Mouse (Mus musculus): Measurements from ENCODE around the gene Sap30bp. TPM values are rescaled to one million over a fixed set of nuclear protein-coding genes. Genes with fewer than 3 reads are reported as not detected.

The Sap30bp gene
- polyA plus RNA-seq, 1 experiment, result 51.1 TPM

DNA sequence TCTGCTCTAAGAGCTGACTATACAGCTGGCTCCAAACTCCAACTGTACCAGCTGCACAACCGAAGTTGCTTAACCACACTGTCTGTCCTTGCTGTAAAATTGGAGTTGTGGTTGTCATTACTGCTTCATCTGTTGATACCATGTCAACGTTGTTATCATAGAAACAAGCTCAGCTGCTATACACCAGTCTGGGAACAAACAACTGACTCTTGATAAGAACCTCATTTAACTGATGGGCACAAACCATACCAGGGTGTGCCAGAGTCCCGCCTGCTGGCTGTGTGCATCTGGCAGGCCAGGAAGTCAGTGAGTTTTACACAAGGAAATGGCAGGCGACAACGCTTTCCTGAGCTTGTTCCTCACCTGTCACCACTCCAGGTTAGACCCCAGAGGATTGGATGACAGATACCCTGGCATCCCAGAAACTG is 21.9 kb upstream of the Sap30bp start:
- Histone ChIP-seq H3K27ac (ENCODE audit: insufficient read depth, low read length) (no peak overlapping the region), H3K9me3 (replicated peaks; ENCODE audit: control insufficient read depth, insufficient read depth, low read length, poor library complexity, severe bottlenecking) (no peaks in the 10 kb centered on the region), H3K4me1 (ENCODE audit: control insufficient read depth, insufficient read depth, low read length) (peaks cover 2% of the 10 kb centered on the region), H3K27me3 (ENCODE audit: control insufficient read depth, insufficient read depth, low read length, poor library complexity, severe bottlenecking) (no peaks in the 10 kb centered on the region), H3K36me3 (ENCODE audit: control insufficient read depth, insufficient read depth, low read length, poor library complexity, severe bottlenecking) (0 out of 2 replicates have a peak, but pooled peaks cover 2% of the 10 kb centered on the region), H3K9ac (ENCODE audit: low read depth, poor library complexity, severe bottlenecking) (no peak overlapping the region), H3K4me3 (ENCODE audit: low read depth, low read length) (no peak overlapping the region)
- TF ChIP-seq EP300 (IDR thresholded peaks at IDR 0.05; ENCODE audit: insufficient read depth, low read depth, low read length), result no peak
- TF ChIP-seq CTCF (IDR thresholded peaks at IDR 0.05; ENCODE audit: low read depth, low read length), result no peak
- TF ChIP-seq POLR2A (IDR thresholded peaks at IDR 0.05; ENCODE audit: insufficient read depth, low read length), result no peak

- no peak within 1 kb of the TSS for H3K9ac ChIP-seq (ENCODE audit: low read depth, poor library complexity, severe bottlenecking)
- TF ChIP-seq POLR2A (IDR thresholded peaks at IDR 0.05; ENCODE audit: insufficient read depth, low read length) (no peak), EP300 (IDR thresholded peaks at IDR 0.05; ENCODE audit: insufficient read depth, low read depth, low read length) (no peak), CTCF (IDR thresholded peaks at IDR 0.05; ENCODE audit: low read depth, low read length) (no peak)
Observed at GRCm38 (mm10) chr11:115911632-115912376, 21.3 kb upstream of the Sap30bp start, which contains the start of gene Smim6. Gene Smim6 (plus strand): TSS chr11:115912017.

DNA sequence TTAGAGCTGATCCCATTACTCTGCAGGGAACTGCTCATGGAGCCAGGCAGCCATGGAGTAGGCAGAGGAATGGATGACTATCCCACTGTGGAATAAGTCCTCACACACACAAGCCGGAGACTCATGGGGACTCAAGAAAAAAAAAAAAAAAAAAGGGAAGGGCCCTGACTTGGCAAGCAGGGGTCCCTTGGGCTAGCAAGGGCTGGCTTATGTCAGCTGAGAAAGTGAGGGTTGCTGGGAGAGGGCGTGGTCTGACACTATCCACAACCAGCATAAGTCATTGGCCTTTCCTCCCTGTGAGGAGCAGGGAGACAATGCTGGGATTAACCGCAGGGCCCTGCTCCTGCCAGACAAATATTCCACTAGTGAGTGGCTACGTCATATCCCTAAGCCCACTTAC is 16.5 kb upstream of the Sap30bp start:
- H3K9me3 ChIP-seq (replicated peaks; ENCODE audit: control insufficient read depth, insufficient read depth, low read length, poor library complexity, severe bottlenecking), result no peaks in the 10 kb centered on the region
- no peaks in the 10 kb centered on the region for H3K27me3 ChIP-seq (ENCODE audit: control insufficient read depth, insufficient read depth, low read length, poor library complexity, severe bottlenecking)
- 0 out of 2 replicates have a peak, but pooled peaks cover 3% of the 10 kb centered on the region for H3K36me3 ChIP-seq (ENCODE audit: control insufficient read depth, insufficient read depth, low read length, poor library complexity, severe bottlenecking)
- no peak overlapping the region for H3K9ac ChIP-seq (ENCODE audit: low read depth, poor library complexity, severe bottlenecking)
- TF ChIP-seq EP300 (IDR thresholded peaks at IDR 0.05; ENCODE audit: insufficient read depth, low read depth, low read length) (no peak), POLR2A (IDR thresholded peaks at IDR 0.05; ENCODE audit: insufficient read depth, low read length) (no peak), CTCF (IDR thresholded peaks at IDR 0.05; ENCODE audit: low read depth, low read length) (no peak)
- no peak overlapping the region for H3K27ac ChIP-seq (ENCODE audit: insufficient read depth, low read length)
- H3K4me1 ChIP-seq (ENCODE audit: control insufficient read depth, insufficient read depth, low read length), result peaks cover 2% of the 10 kb centered on the region
- no peak overlapping the region for H3K4me3 ChIP-seq (ENCODE audit: low read depth, low read length)

More at GRCm38 (mm10) chr11:115911632-115912376, 21.3 kb upstream of the Sap30bp start, which contains the start of gene Smim6:
- Histone ChIP-seq H3K9me3 (replicated peaks; ENCODE audit: control insufficient read depth, insufficient read depth, low read length, poor library complexity, severe bottlenecking) (no peaks in the 10 kb centered on the region), H3K36me3 (ENCODE audit: control insufficient read depth, insufficient read depth, low read length, poor library complexity, severe bottlenecking) (0 out of 2 replicates have a peak, but pooled peaks cover 3% of the 10 kb centered on the region), H3K4me1 (ENCODE audit: control insufficient read depth, insufficient read depth, low read length) (peaks cover 2% of the 10 kb centered on the region), H3K4me3 (ENCODE audit: low read depth, low read length) (no peak within 1 kb of the TSS), H3K27me3 (ENCODE audit: control insufficient read depth, insufficient read depth, low read length, poor library complexity, severe bottlenecking) (no peaks in the 10 kb centered on the region), H3K27ac (ENCODE audit: insufficient read depth, low read length) (no peak within 1 kb of the TSS)

DNA sequence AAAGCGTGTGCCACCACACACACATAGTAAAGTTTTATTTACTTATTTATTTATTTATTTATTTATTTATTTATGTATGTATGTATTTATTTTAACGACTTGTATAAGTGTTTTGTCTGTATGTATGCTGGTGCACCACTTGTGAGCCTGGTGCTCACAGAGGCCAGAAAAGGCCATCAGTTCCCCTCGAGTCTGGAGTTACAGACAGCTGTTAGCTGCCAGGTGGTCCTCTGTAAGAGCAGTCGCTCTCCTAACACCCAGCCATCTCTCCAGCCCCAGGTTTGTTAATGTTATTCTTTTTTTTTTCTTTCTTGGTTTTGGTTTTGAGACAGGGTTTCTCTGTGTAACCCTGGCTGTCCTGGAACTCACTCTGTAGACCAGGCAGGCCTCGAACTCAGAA is 14.4 kb upstream of the Sap30bp start:
- H3K27me3 ChIP-seq (ENCODE audit: control insufficient read depth, insufficient read depth, low read length, poor library complexity, severe bottlenecking), result no peaks in the 10 kb centered on the region
- H3K9ac ChIP-seq (ENCODE audit: low read depth, poor library complexity, severe bottlenecking), result no peak overlapping the region
- H3K4me3 ChIP-seq (ENCODE audit: low read depth, low read length), result no peak overlapping the region
- no peaks in the 10 kb centered on the region for H3K4me1 ChIP-seq (ENCODE audit: control insufficient read depth, insufficient read depth, low read length)
- H3K36me3 ChIP-seq (ENCODE audit: control insufficient read depth, insufficient read depth, low read length, poor library complexity, severe bottlenecking), result 0 out of 2 replicates have a peak, but pooled peaks cover 3% of the 10 kb centered on the region
- H3K27ac ChIP-seq (ENCODE audit: insufficient read depth, low read length), result no peak overlapping the region
- no peaks in the 10 kb centered on the region for H3K9me3 ChIP-seq (replicated peaks; ENCODE audit: control insufficient read depth, insufficient read depth, low read length, poor library complexity, severe bottlenecking)
- TF ChIP-seq POLR2A (IDR thresholded peaks at IDR 0.05; ENCODE audit: insufficient read depth, low read length) (no peak), EP300 (IDR thresholded peaks at IDR 0.05; ENCODE audit: insufficient read depth, low read depth, low read length) (no peak), CTCF (IDR thresholded peaks at IDR 0.05; ENCODE audit: low read depth, low read length) (no peak)

GRCm38 (mm10) chr11:115919073-115919472 is 14.0 kb upstream of the Sap30bp start:
- Histone ChIP-seq H3K27ac (ENCODE audit: insufficient read depth, low read length) (no peak overlapping the region), H3K27me3 (ENCODE audit: control insufficient read depth, insufficient read depth, low read length, poor library complexity, severe bottlenecking) (no peaks in the 10 kb centered on the region), H3K9ac (ENCODE audit: low read depth, poor library complexity, severe bottlenecking) (no peak overlapping the region), H3K4me1 (ENCODE audit: control insufficient read depth, insufficient read depth, low read length) (no peaks in the 10 kb centered on the region), H3K9me3 (replicated peaks; ENCODE audit: control insufficient read depth, insufficient read depth, low read length, poor library complexity, severe bottlenecking) (no peaks in the 10 kb centered on the region), H3K36me3 (ENCODE audit: control insufficient read depth, insufficient read depth, low read length, poor library complexity, severe bottlenecking) (0 out of 2 replicates have a peak, but pooled peaks cover 3% of the 10 kb centered on the region), H3K4me3 (ENCODE audit: low read depth, low read length) (no peak overlapping the region)
- no peak for TF ChIP-seq POLR2A (IDR thresholded peaks at IDR 0.05; ENCODE audit: insufficient read depth, low read length)
- TF ChIP-seq CTCF (IDR thresholded peaks at IDR 0.05; ENCODE audit: low read depth, low read length), result no peak
- TF ChIP-seq EP300 (IDR thresholded peaks at IDR 0.05; ENCODE audit: insufficient read depth, low read depth, low read length), result no peak
